Mouse (Mus musculus) spleen, postnatal 10 days (tissue): ENCODE data around the gene I830077J02Rik.

ENCODE experiments used
- DNase-seq, 2 experiments: peaks; one replicate each; pipeline ENCODE4 v3.0.0; 2021 to 2022; ENCODE audit warnings: low spot score in 2 of 2

I830077J02Rik gene

DNA sequence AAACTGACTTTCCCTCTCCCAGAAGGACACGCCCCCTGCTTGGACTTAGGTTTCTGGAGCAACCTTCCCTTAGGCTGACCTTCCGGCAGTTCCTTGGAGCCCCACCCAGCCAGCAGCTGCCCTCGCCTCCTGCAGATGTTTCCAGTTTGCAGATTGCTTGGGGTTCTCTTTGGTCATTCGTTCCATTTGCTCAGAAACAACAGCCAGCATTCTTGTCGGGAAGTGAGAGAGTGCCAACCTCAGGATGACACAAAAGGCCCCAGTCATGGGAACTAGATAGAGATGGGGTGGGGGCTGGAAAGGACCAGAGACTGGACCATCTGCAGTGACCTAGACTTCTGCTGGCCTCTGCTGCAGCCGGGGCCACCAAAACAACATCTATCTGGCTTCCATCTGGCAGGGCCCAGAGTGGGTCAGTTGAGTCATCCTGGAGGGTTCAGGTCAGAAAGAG lies 38.5 kb downstream of the I830077J02Rik start:
- DNase-seq: no peak

DNA sequence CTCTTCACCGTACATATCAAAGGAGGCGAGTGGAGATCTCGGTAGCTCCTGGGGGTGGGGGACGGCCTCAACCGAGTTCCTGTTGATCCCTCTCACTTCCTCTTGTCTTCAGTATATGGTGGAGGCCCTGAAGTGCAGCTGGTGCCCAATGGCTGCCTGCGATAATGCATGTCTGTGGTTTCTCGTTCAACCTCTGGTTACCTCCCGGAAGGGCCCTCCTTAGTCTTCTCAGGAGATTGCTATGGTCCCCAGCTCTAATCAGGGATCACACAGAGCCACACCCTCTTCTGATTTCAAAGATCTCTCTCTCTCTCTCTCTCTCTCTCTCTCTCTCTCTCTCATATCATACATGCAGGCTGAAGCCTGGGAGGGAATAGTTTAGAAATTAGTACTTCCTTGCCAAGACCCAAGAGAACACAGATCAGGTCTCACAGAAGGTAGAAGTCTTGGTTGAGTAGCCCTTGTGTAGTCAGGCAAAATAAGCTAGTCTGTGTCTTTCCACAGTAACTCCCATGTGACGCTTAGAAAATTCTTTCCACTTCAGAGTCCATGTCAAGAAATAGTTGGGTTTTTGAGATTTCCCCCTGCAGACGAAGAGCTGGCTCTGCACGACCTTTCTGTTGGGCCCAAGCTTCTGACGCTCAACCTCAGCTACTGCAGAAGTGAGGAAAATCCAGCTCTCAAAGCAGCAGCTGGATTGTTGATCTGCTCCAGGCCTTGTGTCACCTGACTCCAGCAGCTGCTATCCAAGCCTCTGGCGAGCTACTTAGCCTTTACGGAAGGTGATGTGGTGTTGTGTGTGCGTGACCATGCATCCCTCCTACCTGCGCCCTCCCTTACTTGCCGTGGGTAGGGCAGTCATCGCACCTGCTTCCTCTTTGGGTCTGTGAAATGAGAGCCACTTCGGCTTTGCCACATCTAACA lies 39.6 kb downstream of the I830077J02Rik start:
- peak in 1 of 2 experiments; percentile 78 for DNase-seq

- DNase-seq: peak in 1 of 2 experiments; percentile 77
These were observed 40.5 kb downstream of the I830077J02Rik start for GRCm38 (mm10) chr3:105891760-105892571.

DNA sequence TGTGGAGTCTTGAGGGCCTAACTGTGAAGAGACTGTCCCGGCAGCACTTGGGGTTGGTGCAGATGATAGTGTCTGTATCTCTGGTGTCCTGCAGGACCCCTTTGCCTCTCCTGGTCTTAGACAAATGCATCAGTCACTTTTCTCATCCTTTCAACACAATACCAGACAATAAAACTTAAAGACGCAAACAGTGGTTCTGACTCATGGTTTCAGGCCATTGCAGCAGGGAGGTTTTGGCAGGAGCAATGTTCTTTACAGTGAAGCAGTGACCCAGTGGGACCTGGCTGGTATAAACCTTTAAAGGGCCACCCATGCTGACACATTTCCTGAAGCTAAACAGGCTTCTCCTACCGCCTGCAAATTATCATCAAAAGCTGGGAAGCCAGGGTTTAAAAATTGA lies 41.3 kb downstream of the I830077J02Rik start:
- no peak for DNase-seq

DNA sequence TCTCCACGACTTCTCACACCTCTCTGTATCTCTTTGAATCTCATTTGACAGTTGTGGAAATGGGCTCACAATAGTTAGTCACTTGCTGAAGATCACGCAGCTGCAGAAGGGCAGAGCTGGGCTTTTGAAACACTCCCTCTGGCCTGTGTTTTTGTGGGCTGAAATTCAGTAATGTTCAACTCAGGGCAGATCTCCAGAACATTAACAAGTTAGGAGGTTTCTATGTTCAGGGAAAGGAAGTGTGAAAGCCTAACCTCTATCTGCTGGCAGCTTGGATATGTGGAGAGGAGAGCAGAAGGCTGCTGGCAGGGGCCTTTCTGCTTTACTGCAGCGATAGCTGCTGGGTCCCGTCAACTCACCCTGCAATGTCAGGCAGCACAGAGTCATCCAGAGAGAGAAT lies 42.2 kb downstream of the I830077J02Rik start:
- DNase-seq: no peak

DNA sequence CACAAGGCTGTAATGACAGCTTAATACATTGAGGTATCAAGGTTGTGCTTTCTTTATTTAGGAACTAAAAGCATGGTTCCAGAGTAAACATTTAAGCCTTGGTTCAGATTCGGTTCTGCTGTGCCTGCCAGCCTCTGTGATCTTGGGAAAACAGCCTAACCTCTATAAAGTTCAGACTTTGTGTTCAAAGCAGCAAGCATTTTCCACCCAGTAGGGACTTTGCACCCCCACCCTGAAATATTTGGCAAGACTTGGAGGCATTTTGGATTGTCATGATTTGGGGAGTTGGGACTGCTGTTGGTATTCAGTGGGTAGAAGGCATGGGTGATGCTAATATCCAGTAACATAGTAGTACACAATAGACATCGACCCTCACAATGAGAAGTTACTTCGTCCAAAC lies 43.5 kb downstream of the I830077J02Rik start:
- no peak for DNase-seq

DNA sequence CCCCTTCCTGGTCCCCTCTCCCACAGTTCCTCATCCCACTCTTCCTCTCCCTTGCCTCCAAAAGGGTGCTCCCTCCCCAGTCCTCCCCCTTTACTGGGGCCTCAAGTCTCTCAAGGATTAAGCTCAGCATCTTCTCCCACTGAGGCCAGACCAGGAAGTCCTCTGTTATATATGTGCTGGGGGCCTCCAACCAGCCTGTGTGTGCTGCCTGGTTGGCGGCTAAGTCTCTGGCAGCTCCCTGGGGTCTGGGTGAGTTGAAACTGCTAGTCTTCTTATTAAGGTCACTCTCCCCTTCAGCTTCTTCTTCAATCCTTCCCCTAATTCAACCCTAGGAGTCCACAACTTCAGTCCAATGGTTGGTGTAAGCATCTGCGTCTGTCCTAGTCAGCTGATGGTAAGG lies 49.4 kb downstream of the I830077J02Rik start:
- no peak for DNase-seq

- DNase-seq: no peak
These were observed 50.4 kb downstream of the I830077J02Rik start for GRCm38 (mm10) chr3:105882105-105882504.

DNA sequence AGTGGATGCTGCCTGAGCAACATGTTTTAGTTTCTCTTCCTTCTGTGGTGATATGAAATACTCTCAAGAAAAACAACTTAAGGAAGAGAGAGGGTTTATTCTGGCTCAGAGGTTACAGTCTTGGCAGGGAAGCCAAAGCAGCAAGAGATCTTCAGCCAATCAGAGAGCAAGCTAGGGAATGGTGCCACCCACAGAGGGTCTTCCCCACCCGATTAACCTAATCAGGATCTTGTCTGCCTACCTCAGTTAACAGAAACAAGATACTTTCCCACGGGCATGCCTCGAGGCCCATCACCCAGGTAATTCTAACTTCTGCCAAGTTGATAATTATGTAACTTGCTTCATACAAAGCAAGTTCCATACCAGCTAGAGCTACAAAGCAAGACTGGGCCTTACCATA lies 52.0 kb downstream of the I830077J02Rik start:
- no peak for DNase-seq

DNA sequence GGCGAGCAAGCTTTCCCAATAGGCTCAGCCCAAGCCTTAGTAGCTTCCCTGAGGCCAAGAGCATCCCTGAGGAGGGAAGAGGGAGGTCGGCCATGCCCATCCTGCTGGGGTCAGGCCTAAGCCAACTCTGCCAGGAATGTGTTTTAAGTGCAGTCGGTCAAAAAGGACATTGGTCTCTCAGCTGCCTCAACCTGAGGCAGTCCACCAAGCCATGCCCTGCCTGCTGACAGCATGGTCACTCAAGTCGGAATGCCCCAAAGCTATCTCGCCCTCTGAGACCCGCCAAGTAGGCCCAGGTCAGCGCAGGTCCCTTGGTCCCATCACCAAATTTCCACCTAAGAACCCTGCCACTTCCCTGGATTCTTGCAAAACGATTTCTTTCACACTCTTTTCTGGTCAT lies 53.7 kb downstream of the I830077J02Rik start:
- no peak for DNase-seq

DNA sequence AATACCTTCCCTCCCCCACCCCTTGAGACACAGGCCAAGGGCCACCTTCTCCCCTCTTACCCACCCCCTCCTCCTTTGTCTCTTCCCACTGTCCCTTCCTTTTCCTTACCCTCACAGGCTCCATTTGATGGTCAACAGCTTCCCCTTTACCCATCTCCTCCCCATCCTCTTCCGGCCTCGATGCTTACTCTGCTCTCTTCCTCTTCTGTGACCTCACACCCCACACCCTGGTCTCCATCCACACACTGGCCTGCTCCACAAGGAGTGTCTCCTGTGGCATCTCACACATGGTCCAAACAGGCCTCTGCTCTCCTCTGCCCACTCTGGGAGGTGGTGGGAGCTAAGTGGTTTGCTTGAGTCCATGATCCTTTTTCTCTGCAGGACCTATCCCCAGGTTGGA lies 54.5 kb downstream of the I830077J02Rik start:
- no peak for DNase-seq

DNA sequence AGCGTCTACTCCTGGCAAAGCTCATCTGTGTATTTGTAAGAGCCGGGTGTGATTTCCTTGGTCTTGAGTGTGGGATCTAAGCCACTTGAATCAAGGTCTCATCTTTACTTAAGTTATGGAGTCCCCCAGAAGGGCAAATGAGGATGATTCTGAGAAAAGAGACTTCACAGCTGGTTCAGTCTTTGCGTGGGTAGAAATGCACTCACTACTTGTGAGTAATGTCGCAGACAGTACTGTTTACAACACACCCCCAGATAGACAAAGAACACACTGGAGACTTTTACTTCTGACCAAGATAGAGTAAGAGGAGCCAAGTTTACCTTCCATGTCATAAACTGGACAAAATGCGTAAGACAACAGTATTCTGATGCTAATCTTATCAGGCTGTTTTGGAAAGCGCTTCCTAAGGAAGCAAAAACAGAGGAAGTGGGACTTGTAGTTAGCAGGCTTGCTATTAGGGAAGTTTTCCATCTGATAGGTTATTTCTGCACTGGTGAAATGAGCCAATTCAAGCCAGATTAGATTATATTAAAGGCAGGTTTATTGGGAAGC lies 55.1 kb downstream of the I830077J02Rik start:
- no peak for DNase-seq

- no peak for DNase-seq
These were observed 56.4 kb downstream of the I830077J02Rik start for GRCm38 (mm10) chr3:105876022-105876421.
